Mouse (Mus musculus) urinary bladder, adult 2 months (tissue): Measurements from ENCODE around the gene Cd207. TPM values are rescaled to one million over a fixed set of nuclear protein-coding genes. Genes with fewer than 3 reads are reported as not detected.

Experiments
- DNase-seq: peaks from one replicate; pipeline ENCODE4 v3.0.0; 2022; ENCODE audit warnings: low spot score
- polyA plus RNA-seq: library from polyadenylated mRNA; depleted of rRNA; stranded (reverse); fragments of >200 nt; gene quantifications from 2 replicates; pipeline ENCODE4 v1.2.3, GENCODE M21; 2012; rRNA removed

Gene Cd207
- not detected in 2 replicates for polyA plus RNA-seq

GRCm38 (mm10) chr6:83677757-83678156 lies at the start of gene Cd207:
Gene Cd207, minus strand, starts transcription at chr6:83677857.
- no peak for DNase-seq

GRCm38 (mm10) chr6:83727178-83727577 lies 49.5 kb upstream of the Cd207 start:
- DNase-seq: no peak

GRCm38 (mm10) chr6:83722526-83722925 lies 44.9 kb upstream of the Cd207 start:
- no peak for DNase-seq

- DNase-seq: no peak
Measured at GRCm38 (mm10) chr6:83717026-83717425, 39.4 kb upstream of the Cd207 start.

DNA sequence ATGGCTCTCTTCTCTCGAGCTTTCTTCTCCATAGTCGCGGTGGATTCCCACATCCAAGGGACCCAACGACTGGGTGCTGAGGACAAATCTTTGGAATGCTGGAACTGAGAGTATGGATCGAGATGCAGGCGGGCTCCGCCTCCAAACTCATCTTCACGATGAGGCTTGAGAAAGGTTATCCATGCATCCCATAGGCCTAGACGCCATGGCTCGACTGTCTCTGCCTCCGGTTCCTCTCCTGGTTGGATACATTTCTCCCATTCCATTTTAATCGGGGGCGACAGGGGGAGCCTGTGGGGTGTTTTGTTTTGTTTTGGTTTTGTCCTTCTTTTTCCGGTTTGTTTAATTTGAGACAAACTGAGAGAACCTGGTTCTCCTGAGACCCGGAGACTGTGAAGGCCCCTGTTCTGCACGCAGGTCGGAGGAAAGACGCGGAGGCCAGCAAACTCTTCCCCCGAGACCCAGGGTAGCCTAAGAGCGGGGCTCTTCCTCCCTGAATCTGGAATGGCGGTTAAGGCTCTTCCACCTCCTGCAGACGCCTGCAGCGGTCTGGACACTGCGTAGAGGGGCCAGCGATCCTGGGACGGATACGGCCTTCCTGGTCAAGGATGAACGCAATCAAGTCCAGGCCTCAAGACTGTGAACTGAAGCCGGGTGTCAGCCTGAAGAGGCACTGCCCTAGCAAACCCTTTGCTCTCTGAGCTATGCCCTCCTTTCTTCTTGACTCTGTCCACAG lies 38.0 kb upstream of the Cd207 start:
- no peak for DNase-seq

GRCm38 (mm10) chr6:83714221-83715123 lies 36.8 kb upstream of the Cd207 start:
- DNase-seq: no peak

GRCm38 (mm10) chr6:83713271-83714136 lies 35.8 kb upstream of the Cd207 start:
- no peak for DNase-seq

DNA sequence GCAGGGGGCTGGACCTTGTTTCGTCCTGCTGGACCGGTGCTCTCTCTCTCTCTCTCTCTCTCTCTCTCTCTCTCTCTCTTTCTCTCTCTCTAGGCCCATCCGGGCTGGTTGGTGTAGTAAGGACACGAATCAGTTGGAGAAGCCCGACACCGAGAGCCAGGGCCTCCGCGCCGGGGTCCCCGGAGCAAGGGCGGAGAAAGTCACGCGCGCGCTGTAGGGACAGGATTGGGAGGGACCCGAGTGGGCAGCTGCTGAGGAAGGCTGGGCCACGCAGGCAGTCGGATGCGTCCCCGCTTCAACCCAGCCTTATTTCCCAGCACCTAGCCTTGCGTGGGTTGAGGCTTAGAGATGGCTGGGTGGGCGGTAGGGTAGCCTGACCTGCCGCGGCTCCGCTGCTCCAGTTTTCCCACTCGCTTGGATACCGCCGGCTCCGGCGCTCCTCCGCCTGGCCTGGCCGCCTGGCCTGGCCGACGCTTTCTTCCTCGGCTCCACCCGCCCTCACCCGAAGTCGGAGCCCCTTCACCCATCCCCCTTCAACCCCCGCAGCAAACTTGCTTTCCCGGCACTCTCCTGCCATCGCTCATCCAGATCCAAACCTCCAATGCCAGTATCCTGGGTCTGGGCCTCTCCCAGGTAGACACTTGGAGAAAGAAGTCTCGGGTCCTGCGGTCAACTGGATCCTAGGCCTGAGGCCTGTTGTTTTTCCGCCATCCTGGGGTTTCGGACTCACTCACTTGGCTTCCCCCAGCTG lies 34.2 kb upstream of the Cd207 start:
- no peak for DNase-seq

- peak; percentile 49 for DNase-seq
Measured at GRCm38 (mm10) chr6:83711067-83711675, 33.5 kb upstream of the Cd207 start, which contains the start of gene Vax2. Gene Vax2, plus strand, starts transcription at chr6:83711264.

GRCm38 (mm10) chr6:83710361-83711066 lies 32.9 kb upstream of the Cd207 start:
- no peak for DNase-seq

DNA sequence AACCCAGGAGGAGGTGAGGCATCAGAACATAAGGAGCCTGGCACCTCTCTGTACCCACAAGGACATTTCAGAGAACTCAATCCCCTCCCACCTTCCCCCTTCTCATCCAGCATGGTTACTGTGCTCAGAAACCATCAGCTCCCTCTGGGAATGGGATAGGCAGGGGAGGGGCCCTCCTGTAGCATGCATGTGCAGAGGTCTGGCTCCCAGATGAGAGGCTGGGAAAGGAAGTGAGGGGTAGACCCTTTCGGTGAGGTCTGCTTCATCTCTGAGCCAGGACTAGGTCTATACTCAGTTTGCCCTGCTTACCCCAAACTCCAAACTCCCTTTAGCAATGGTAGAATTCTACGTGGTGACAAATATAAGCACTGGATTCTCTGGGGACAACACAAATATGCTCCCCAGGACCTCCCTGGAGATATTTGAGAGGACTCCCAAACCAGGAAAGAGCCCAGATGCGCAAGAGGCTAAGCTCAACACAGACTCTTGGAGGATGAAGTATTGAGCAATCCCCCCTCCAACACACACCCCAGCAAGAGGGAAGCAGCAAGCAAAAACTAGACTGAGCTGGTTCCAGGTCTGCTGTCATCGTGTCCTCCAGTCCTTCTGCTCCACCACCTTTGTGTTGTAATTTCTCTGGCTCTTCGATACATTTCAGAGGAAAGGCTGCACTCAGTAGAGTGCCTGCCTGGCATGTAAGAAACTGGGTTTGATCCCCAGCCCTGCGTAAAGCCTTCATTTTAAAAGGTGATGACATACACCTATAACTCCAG lies 30.3 kb upstream of the Cd207 start:
- DNase-seq: no peak

DNA sequence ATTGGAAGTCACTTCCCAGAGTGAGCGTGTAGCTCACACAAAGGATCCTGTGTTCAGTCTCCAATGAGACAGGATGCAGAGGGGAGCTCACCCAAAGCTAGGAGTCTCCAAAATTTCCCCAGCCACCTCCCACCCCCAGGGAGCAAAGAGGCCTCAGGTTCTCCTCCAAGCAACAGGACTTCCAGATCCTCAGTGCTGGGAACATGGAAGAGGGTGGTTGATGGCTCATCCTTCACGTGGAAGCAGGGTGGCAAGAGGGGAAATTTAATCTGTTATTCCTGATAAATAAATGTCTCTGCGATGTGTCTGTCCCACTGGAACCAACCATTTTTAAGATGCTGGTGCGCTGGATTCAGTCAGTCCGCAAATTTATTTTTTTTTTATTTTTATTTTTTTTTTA lies 27.0 kb upstream of the Cd207 start:
- no peak for DNase-seq

DNA sequence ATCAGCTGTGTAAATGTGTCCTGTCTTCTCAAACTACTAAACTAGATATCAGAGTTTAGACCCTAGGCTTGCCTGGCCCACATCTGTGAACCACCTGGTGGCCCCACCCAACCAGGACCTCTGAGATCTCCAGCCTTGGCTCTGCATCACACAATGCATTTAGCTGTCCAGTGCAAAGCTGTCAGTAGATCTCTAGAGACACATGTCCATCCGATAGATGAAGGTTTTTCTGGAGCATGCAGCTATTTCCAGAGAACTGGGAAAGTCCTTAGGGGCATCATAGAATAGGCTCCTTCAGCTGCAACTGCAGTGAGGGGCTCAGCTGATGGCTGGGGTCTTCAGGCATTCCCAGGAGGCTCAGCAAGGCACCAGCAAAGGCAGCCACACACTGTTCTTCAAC lies 26.6 kb upstream of the Cd207 start:
- DNase-seq: no peak

- no peak for DNase-seq
Measured at GRCm38 (mm10) chr6:83703722-83704078, 26.0 kb upstream of the Cd207 start.

- DNase-seq: no peak
Measured at GRCm38 (mm10) chr6:83703000-83703721, 25.5 kb upstream of the Cd207 start.

DNA sequence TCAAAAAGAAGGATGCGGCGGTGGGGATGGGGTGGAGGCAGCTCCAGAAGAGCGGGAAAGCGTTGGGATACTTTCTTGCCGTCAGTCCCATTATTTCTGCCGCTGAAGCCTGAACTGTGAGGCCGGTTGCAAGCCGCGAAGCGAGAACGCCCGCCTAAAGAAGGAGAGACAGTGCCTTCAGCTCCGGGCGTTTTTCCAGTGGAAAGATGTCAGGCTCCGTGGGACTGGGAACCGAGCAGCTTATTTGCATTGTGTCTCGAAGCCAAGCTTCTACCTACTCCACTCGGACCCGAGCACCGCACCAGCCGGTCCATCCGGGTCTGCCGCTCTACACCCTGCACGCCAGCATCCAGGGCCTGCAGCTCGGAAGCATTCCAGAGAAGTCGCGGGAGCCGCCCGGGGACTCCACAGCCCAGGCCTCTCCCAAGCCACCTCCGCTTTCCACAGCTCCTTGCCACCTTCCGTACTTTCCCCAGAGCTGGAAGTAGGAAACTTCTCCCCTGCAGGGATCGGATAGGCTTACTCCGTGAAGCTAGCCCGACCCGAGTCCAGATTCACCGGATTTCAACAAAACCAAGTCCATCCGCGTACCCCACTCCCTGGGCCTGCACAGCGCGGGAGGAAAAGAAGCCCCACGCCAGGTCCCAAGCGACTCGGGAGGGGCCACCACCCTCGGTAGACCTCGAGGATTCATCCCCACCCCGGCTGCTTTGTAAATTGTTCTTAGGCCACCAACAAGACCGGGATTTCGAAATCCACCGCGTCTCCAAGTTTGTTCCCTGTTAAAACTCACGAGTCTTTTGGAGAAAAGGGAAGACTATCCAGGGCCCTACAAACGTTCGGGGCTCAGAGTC lies 24.7 kb upstream of the Cd207 start:
- no peak for DNase-seq

DNA sequence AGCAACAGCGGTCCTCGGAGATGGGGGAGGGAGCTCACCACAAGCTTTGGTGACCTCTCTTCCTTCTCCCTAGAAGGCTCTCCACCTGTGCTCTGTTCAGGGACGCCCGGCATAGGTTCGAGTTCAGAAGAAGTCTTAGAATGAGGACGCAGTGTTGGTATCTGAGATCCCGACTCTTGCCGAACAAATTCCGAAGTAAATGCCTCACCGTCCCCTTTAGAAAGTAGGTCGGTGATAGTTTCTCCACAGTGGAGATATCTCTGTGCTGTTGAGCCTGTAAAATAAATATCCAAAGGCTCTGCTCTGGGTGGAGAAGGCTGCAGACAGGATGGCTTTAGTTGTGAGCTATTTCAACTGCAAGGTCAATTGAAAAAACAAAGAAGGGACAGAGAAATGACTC lies 23.3 kb upstream of the Cd207 start:
- no peak for DNase-seq

DNA sequence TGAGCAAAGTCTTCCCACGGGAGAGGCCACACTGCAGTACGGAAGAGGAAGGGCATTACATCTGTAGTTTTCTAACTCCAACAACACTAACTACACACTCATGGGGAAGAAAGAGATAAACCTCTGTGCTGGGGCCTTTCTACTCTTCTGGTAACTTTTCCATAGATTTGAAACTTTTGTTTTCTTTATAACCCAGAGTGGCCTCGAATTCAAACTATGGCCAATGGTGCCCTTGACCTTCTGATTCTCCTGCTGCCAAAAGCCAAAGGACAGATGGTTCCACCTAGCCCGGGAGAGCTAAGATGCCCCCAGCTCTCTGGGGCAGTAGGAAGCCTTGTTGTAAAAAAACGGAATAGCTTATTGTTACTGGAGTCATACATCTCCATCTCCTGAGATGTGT lies 22.3 kb upstream of the Cd207 start:
- DNase-seq: no peak
